Mouse (Mus musculus) adrenal gland, postnatal 4 days (tissue): ENCODE measurements around the gene Ak4. TPM values are rescaled to one million over a fixed set of nuclear protein-coding genes. Genes with fewer than 3 reads are reported as not detected.

Source experiments
- DNase-seq, 2 experiments: peaks; one replicate each; pipeline ENCODE4 v3.0.0; 2021 to 2022; ENCODE audit warnings: low spot score in 2 of 2, mixed read lengths in 2 of 2
- total RNA-seq, 2 experiments: library from RNA; stranded (reverse); gene quantifications; 2 replicates each; pipeline ENCODE4 v1.2.3; 2021

Ak4 gene
- total RNA-seq, 2 experiments from 2014 or later = 7.1 to 12.2 TPM

DNA sequence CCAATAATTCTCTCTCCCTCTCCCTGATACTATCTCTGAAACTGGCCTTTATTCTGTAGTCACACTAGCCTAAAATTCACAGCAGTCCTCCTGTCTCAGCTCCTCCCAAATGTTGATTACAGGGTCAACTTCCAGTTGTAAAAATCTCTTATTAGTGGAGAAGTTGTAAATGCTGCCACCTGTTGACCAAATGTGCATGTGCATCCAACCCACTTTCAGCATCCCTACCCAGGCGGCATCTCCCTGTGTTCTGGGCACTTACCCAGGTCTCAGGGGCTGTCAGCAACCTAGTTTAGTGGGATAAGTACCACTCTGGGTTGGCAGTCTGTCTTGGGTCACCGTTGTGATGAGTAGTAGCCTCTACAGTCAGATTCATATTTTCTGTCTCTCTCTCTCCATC, 39.3 kb downstream of the Ak4 start:
- DNase-seq = no peak

DNA sequence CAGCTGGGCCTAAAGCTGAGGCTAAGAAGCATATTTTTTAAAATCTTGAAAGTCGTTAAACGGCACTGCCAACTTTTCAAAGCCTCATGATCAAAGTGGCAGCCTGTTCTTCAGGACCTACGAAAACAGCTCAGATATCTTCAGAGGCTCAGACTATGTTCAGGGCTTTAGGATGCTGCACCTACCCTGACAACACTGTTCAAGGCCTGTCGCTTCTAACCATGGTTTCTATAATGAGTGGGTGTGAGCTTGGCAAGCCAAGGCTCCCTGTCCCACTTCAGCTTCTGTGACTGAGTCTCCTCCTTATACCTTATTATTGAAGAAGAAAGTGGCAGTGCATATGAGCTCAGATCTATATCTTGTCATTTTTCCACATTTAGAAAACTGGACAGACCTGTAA, 40.3 kb downstream of the Ak4 start:
- DNase-seq = no peak

DNA sequence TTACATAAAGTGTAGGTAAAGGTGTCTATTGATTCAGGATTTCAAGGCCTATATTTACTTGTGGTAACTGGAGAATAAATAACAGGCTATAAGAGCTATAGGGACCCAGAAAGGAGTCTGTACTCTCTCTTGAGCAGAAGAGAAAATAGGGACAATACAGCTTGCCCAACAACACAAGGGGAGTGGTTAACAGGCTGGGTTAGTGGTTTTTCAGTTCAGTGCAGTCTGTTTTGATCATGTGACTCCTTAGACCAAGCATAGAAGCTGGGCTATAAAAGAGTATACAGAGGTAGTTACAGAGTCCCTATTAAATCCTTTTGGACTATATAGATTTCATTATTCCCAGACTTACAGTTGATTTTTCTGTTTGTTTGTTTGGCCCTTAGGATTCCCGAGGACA, 41.0 kb downstream of the Ak4 start:
- no peak for DNase-seq

DNA sequence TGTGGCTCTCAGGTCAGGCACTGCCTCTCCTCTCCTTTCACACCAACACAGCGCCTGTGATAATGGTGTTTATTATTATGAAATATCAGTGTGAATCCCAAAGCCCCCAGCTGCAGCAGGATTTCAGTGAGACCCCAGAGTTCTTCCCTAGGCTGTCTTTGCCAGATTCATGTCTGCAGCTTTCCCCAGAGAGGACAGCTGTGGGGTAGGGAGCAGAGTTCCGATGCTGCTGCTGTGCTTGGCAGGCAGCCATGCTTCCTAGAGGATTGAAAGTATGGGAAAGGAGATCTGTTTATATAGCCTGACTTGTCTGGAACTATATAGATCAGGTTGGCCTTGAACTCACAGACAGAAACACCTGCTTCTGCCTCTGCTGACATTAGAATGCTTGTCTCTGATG, 43.0 kb downstream of the Ak4 start:
- DNase-seq = no peak

DNA sequence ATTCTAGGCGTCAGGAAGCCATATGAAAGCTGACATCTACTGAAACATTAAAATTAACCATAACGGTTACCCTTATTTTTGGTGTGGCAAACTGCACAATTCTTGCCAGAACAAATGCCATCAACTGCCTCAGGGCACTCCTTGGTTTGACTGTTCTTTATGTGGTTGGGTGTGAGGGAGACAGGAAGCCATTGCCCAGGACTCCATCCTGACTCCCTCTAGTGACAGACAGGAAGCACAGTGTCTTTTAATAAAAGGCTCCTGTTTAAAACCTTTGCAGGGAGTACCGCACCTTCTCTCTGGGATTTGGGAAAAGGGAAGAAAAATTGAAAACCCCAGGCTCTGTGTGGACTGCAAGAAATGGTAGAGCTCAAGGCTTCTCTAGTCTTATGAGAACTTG, 47.2 kb downstream of the Ak4 start:
- no peak for DNase-seq

DNA sequence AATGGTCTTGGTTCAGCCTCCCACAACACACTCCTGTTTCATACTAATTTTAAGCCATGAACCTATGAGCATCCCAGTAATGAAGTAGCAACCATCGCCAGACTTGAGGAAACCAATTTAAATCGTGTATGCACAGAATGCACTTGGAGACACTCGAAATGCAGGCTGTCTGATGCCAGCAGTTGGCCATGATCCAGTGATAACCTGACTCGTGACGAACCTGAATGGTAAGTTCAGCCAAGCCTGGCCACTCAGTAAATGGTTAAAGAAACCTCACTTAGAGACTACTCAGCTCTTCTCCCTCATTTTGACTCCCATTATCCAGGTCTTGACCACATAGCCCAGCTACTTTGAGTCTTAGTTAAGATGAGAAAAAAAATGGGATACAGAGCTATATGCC, 50.2 kb downstream of the Ak4 start:
- DNase-seq = no peak

DNA sequence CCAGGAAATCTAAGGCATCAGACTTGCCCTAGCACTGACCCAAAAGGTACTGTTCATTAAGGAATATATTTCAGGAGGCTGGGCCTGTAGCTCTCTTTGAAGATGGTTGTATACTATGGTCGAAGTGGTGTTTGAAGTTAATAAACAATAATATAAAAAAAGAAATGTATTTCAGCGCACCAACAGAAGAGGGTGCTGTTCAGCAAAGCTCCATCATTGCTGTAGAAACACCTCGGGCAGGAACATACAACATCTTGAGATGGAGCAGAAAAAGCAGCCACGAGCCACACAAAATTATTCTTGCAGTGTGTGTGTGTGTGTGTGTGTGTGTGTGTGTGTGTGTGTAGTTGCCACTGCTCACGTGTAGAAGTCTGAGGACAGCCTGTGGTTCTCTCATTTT, 51.5 kb downstream of the Ak4 start:
- DNase-seq = no peak

DNA sequence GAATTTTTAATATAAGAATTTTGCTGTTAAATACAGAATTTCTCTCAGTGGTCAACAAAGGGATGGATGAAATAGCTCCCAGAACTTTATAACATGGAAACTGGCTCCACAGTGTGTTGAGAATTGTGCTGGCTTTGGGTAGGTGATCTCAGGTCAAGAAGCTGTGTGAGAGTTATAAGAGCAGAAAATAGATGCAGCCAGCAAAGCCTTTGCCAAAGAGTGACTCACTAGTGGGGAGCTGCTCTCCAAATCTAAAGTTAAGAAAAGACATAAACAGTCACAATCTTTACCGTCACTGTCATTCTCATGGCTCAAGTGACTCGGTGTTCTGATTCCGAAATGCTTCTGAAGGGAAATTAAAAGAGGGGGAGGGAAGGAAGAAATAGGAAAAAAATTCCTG, 53.7 kb downstream of the Ak4 start:
- DNase-seq = no peak

DNA sequence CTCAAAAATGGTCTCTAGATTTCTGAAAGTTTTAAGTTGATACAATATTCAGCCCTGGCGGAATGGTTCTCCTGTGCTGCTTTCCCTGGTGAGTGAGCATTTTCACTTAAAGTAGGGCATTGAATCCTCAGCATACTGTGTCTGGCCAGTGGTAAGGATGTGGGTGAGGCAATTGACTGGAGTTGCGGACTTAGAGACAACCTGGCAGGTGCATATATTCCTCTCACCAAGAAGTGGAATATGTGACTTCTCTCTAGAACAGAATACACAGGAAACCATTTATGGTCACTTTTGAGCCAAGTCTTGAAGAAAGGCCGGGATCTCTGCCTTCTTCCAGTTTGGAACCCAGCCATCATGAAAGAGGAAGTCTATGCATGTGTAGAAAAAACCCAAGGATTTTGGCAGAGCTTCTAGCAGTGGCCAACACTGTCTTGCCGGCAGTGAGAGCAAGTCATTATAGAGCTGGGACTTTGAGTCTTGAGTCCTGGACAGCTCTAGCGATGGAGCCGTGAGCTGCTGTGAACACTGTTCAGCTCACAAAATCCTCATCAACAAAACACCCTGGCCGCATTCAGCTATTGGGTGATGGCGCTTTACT, 71.3 kb downstream of the Ak4 start:
- no peak for DNase-seq

DNA sequence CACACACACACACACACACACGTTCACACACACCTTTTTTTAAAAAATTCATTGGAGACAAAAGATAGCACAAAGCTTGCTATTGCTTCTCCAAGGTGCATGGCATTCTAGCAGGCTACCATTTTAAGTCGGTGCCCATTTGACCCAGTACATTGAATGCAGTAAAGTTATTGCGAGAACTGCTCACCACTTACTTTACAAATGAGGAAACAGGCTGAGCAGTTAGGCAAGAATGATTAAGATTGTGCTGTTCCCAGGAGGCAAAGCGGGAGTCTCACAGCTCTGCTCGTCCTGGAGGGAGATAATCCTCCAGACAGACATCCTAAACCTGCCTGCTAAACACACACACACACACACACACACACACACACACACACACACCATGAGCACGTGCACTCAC, 72.6 kb downstream of the Ak4 start:
- DNase-seq = no peak

DNA sequence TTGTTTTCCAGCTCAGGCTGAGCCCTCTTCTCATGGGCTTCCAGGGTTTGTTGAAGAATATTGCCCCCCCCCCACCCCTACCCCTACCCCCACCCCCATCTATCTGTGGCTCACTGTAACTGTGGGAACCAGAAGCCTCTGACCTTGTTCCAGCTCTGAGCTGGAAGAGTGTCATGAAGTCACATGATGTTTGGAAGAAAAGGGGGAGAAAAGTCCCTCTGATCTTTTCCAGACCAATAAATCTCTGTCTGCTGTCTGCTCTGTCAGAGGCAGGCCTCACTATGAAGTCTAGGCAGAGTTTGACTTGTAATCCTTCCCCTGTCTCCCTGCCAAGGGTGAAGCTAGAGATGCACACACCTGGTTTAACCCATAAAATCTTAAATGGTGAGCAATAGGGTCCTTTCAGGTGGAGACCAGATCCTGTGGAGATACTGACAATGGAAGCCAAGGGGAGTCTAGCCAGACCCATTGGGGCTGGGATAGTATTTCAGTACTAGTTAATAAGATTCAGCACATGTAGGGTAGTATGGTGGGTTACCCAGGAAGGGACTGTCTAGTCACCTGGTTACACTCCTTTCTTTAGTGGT, 74.6 kb downstream of the Ak4 start:
- DNase-seq = no peak

DNA sequence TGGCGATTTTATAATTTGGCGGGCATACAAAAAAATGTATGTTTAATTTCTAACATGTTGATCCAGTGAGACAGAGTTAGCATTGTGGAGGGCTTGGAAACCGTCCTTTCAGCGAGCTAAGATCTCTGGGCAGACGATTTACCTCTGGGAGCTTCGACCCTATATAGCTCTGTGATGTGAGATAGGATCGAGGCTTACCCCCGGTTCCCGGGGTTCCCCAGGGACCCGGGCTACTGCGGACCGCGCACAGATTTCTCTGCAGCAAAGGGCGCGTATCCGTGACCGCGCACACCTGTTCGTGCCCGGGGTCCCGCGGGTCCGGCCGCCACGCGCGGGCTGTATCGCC, 77.1 kb downstream of the Ak4 start:
- DNase-seq = no peak

DNA sequence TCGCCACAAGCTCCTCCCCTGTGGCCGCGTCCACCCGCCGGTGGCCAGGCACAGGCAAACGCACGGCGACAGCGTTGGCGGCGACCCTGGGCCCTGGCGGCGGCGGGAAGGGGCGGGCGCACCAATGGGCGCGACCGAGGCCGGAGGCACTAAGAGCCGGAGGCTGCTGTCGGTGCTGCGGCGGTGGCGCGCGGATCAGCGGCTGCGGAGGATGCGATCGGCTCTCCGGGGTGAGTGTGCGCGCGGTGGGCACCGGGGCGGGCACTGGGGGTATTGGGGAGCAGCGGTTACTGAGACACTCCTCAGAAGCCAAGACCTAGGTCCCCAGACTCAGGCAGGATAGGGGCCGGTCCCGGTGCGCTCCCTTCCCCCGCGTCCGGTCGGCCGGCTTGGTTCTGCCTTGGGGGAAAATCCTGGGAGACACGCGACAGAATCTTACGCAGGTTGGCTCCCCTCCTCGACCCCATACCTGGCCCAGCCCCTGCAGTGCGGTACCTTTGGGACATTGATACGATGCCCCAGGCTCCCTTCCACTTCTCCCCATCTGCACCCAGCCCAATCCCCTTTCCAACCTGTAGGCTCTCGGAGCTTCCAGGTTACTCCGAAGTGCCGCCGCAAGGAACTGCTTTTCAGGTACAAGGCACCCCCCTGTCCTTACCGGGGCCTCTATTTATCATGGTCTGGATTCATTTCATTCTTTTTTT, 77.6 kb downstream of the Ak4 start, which contains the start of gene Dnajc6:
Gene Dnajc6, plus strand, starts transcription at position 115 of the 704 bp plus-strand sequence.
- DNase-seq = no peak

DNA sequence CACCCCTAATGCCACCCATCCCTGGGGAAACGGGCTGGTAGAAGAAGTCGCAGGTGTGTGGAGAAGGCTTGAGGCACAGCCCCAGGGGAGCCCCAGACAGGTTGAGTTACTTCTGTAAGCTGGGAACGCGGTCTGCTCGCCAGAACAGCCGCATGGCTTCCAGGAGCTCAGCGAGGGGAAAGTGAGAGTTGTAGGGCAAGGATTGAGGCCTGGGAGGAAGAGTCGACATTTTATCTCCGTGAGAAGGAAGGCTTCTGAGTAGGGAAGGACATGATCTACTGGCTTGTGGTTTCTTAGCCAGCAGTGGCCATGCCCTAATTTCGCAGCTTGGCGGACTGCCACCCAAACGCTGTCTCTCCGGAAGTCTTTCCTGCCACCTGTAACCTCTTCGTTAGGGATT, 78.3 kb downstream of the Ak4 start:
- DNase-seq = no peak

DNA sequence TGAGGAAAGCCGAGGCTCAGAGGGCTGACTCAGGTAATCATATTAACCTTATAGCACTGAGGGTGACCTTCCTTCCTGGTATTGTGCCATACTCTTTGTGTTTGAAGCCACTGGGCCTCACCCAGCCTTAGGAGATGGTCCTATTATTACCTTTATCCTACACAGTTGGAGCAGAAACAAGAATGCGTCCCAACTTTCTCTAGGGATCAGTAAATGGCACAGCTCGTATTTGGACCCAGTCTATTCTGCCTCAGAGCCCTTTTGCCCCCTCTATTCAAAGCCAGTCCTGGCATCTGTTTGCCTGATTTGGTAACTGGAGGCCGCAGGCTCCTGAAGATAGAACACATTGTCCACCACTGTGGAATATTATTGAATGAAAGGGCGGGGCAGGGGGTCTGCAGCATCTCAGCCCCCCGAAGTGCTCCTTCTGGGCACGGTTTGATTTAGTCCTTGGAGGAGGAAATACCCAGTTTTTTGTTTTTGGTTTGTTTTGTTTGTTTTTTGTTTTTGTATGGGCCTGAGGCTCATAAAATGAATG, 85.5 kb downstream of the Ak4 start:
- no peak for DNase-seq

DNA sequence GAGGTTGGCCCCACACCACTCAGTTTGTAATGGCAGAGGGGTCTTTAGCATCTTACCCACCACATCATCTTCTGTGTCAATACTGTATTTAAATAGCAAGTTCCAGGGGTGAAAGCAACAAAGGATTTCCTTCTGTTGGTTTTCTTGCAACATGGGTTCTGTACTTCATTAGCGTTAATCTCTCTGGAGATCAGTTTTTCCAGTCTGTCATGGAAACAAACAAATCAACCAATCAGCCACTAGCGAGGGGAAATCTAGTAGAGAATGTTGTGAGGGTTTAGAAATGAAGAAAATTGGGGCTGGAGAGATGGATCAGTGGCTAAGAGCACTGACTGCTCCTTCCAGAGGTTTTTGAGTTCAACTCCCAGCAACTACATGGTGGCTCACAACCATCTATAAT, 86.9 kb downstream of the Ak4 start:
- DNase-seq = no peak

DNA sequence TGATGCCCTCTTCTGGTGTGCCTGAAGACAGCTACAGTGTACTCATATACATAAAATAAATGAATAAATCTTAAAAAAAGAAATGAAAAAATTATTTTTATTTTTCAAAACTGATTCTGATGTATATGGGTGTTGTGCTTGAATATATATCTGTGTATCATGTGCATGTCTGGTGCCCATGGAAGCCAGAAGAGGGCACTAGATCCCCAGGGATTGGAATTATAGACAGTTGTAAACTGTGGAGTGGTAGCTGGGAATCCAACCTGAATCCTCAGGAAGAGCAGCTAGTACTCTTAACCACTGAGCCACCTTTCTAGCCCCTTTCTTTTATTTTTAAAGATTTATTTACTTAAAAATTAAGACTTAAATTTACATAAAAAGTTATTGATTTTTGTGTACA, 87.3 kb downstream of the Ak4 start:
- no peak for DNase-seq

DNA sequence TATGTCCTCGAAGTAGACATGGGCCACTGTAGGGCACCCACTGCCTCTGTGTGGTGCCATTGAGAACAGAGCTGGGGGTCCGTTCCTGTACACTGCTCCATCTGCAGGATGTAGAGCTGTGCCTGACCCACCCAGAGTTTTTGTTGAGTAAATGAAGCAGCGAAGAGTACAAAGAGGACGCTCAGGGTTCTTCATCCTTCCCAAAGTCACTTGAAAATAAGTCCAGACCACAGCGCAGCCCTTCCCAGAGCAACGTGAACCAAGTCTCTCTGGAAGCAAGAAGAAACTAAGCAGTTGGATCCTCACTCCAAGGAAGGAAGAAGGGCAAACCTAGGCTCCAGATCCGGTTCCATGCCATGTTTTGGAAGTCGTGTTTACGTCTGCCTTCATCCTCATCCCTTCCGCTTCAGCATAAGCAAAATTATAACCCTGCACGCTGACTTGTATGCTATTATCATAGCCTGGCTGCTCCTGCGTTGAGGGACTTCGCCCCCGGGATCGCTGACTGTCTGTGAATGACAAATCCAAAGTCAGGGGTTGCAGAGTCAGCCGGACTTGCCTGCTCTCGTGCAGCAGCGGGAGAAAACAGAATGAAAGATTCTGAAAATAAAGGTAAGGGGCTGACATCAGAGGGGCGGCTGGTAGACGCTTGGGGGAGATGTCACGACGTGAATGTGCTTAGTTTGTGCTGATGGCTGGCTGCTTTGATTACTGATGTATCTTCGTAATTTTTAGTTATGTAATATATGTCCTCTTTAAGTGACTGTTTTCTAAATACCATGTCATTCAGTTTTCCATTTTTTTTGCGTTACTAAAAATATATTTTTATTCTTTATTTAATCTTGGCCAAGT, 88.7 kb downstream of the Ak4 start:
- DNase-seq = no peak

DNA sequence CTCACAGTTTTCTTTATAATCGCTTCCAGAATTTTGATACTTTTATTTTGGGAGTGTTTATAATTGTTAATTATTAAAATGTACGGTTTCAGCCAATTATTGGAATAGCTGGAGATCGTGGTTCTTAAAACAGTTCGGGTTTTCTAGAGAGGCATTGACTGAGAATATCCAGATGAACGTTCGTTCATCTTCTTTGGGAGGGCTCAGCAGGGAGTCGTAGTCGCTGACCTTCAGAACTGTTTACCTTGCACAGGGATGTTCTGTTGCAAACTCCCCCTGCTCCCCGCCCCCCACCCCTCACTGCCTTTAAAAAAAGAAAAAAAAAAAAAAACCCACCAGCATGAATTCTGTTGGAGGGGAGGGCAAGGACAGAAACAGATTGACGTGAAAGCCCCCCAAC, 89.4 kb downstream of the Ak4 start:
- DNase-seq = no peak

DNA sequence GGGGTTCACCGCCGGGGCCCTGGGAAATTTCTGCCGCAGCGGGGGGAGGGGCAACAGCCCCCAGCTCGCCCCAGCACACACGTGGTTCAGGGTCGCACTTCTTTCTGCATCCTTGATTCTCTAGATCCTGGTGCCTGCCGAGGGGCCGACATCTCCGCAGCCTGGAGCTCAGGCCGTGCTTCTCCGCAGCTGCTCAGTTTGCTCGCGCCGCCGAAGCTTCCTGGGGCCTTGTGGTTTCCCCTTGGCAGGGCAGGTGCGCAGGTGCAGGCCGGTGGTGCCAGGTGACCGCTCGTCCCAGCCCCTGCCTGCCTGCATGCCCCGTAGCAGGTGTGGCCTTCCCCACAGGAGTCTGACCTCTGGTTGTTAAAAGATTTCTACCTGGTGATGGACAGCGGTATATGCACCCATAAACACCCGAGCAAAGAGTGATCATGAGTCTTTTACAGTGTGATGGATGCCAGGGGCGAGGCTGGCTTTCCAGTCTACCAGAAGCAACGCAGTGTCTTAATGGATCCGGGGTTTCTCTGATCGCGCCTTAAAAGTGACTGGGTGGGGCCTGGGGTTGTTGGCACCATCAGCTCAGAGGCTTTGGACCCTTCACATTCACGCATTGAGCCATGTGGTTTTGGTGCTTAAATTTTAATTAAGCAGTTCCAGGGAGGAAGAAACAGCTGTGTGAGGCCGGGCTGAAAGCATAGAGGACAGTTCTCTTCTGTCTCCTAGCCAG, 89.9 kb downstream of the Ak4 start:
- DNase-seq = no peak
